Mouse (Mus musculus) CH12.LX (cell line): ENCODE results near the gene Ap2s1. TPM values are rescaled to one million over a fixed set of nuclear protein-coding genes. Genes with fewer than 3 reads are reported as not detected.

Experiments
- DNase-seq: peaks from one replicate; pipeline ENCODE4 v3.0.0-alpha.2; 2013; ENCODE audit errors: extremely low read depth
- H3K27ac ChIP-seq: 2 replicates; pipeline ENCODE4 v1.5.1; 2012; ENCODE audit warnings: low read depth, mild to moderate bottlenecking, control low read depth, moderate library complexity; ENCODE audit not compliant: insufficient read depth
- H3K27me3 ChIP-seq: replicated peaks from 2 replicates; pipeline ENCODE3; 2012; ENCODE audit warnings: inconsistent platforms
- H3K36me3 ChIP-seq, 2 experiments: replicated peaks in 1 of 2; 2 replicates each; pipeline versions ENCODE3 to v1.6.1; 2012; ENCODE audit warnings: inconsistent platforms in 1 of 2, low read length in 1 of 2, mild to moderate bottlenecking in 1 of 2, mixed read lengths in 1 of 2, moderate library complexity in 1 of 2; ENCODE audit not compliant: control insufficient read depth in 1 of 2, insufficient read depth in 1 of 2
- H3K4me1 ChIP-seq, 2 experiments: 2 replicates each; pipeline ENCODE4 v1.6.1; 2012; ENCODE audit warnings: inconsistent platforms in 1 of 2, moderate library complexity in 1 of 2; ENCODE audit not compliant: insufficient read depth in 2 of 2, control insufficient read depth in 1 of 2
- H3K4me2 ChIP-seq: 2 replicates; pipeline ENCODE4 v1.6.1; 2012; ENCODE audit warnings: low read depth, mild to moderate bottlenecking, control low read depth; ENCODE audit not compliant: poor library complexity, insufficient read depth, severe bottlenecking
- H3K4me3 ChIP-seq, 3 experiments: fragments of 150-350 bp in 1 of 3; sonication (generic) in 1 of 3; replicated peaks in 1 of 3; 2 replicates each; pipeline versions ENCODE3 to v1.5.1; 2011 to 2012; ENCODE audit warnings: low read depth in 2 of 3, low read length in 2 of 3, mild to moderate bottlenecking in 2 of 3, moderate library complexity in 2 of 3, control low read depth in 1 of 3, improper control_type of control experiment in 1 of 3, inconsistent platforms in 1 of 3, mixed read lengths in 1 of 3; ENCODE audit not compliant: poor library complexity in 1 of 3
- H3K79me2 ChIP-seq: replicated peaks from 2 replicates; pipeline ENCODE4 v1.6.1; 2012; ENCODE audit warnings: mild to moderate bottlenecking, moderate library complexity; ENCODE audit not compliant: control insufficient read depth, poor library complexity, insufficient read depth, severe bottlenecking; ENCODE audit errors: extremely low read depth
- H3K9ac ChIP-seq: 2 replicates; pipeline ENCODE4 v1.6.1; 2012; ENCODE audit warnings: low read depth, mild to moderate bottlenecking, control low read depth, moderate library complexity; ENCODE audit not compliant: insufficient read depth
- H3K9me3 ChIP-seq: replicated peaks from 2 replicates; pipeline ENCODE3; 2012; ENCODE audit warnings: low read length, inconsistent platforms, mixed read lengths
- BHLHE40 ChIP-seq: IDR thresholded peaks from 2 replicates; pipeline ENCODE4 v1.6.1; 2011; ENCODE audit warnings: mild to moderate bottlenecking, low read depth, low read length, improper control_type of control experiment
- CHD1 ChIP-seq: IDR thresholded peaks from 2 replicates; pipeline ENCODE4 v1.6.1; 2012; ENCODE audit warnings: low read depth, low read length, improper control_type of control experiment, inconsistent platforms
- CHD2 ChIP-seq: IDR thresholded peaks from 2 replicates; pipeline ENCODE4 v1.6.1; 2011; ENCODE audit warnings: low read length, improper control_type of control experiment
- E2F4 ChIP-seq: IDR thresholded peaks from 2 replicates; pipeline ENCODE4 v1.6.1; 2011; ENCODE audit warnings: low read depth, low read length, improper control_type of control experiment; ENCODE audit not compliant: insufficient replicate concordance
- ELF1 ChIP-seq: IDR thresholded peaks from 2 replicates; pipeline ENCODE4 v1.6.1; 2014; ENCODE audit warnings: low read depth, mild to moderate bottlenecking, inconsistent platforms, low read length, improper control_type of control experiment
- ETS1 ChIP-seq: conservative IDR thresholded peaks from 2 replicates; pipeline ENCODE4 v1.6.1; 2012; ENCODE audit warnings: low read depth, mild to moderate bottlenecking, inconsistent platforms, low read length, improper control_type of control experiment, moderate library complexity
- GABPA ChIP-seq: IDR thresholded peaks from 2 replicates; pipeline ENCODE4 v1.6.1; 2012; ENCODE audit warnings: low read depth, low read length, improper control_type of control experiment, inconsistent platforms; ENCODE audit not compliant: insufficient replicate concordance
- HCFC1 ChIP-seq: IDR thresholded peaks from 2 replicates; pipeline ENCODE4 v1.6.1; 2012; ENCODE audit warnings: low read depth, mild to moderate bottlenecking, inconsistent platforms, low read length, improper control_type of control experiment
- IRF4 ChIP-seq: IDR thresholded peaks from 2 replicates; pipeline ENCODE4 v1.6.1; 2014; ENCODE audit warnings: low read depth, mild to moderate bottlenecking, inconsistent platforms, low read length, improper control_type of control experiment
- JUN ChIP-seq: IDR thresholded peaks from 2 replicates; pipeline ENCODE4 v1.6.1; 2011; ENCODE audit warnings: low read depth, mild to moderate bottlenecking, low read length, improper control_type of control experiment, moderate library complexity; ENCODE audit not compliant: insufficient read depth
- JUND ChIP-seq: conservative IDR thresholded peaks from 2 replicates; pipeline ENCODE4 v1.6.1; 2011; ENCODE audit warnings: low read depth, low read length, improper control_type of control experiment
- KAT2A ChIP-seq: IDR thresholded peaks from 2 replicates; pipeline ENCODE4 v1.6.1; 2012; ENCODE audit warnings: low read length, improper control_type of control experiment, inconsistent platforms; ENCODE audit not compliant: insufficient replicate concordance
- MAFK ChIP-seq: IDR thresholded peaks from 2 replicates; pipeline ENCODE4 v1.6.1; 2011; ENCODE audit warnings: low read length, improper control_type of control experiment; ENCODE audit not compliant: insufficient replicate concordance
- MAZ ChIP-seq: IDR thresholded peaks from 2 replicates; pipeline ENCODE4 v1.6.1; 2012; ENCODE audit warnings: low read depth, mild to moderate bottlenecking, inconsistent platforms, low read length, improper control_type of control experiment, moderate library complexity
- MEF2A ChIP-seq: IDR thresholded peaks from 2 replicates; pipeline ENCODE4 v1.6.1; 2014; ENCODE audit warnings: low read depth, mild to moderate bottlenecking, inconsistent platforms, low read length, improper control_type of control experiment, borderline replicate concordance
- MXI1 ChIP-seq: IDR thresholded peaks from 2 replicates; pipeline ENCODE4 v1.6.1; 2011; ENCODE audit warnings: mild to moderate bottlenecking, low read depth, low read length, improper control_type of control experiment
- MYC ChIP-seq: IDR thresholded peaks from 2 replicates; pipeline ENCODE4 v1.6.1; 2011; ENCODE audit warnings: low read depth, mild to moderate bottlenecking, improper control_type of control experiment, low read length
- NELFE ChIP-seq: IDR thresholded peaks from 2 replicates; pipeline ENCODE4 v1.6.1; 2011; ENCODE audit warnings: low read depth, low read length, improper control_type of control experiment
- NRF1 ChIP-seq: IDR thresholded peaks from 2 replicates; pipeline ENCODE4 v1.6.1; 2014; ENCODE audit warnings: low read depth, mild to moderate bottlenecking, inconsistent platforms, low read length, improper control_type of control experiment, moderate library complexity
- PAX5 ChIP-seq: IDR thresholded peaks from 2 replicates; pipeline ENCODE4 v1.6.1; 2012; ENCODE audit warnings: low read length, inconsistent platforms, mixed read lengths
- POLR2A ChIP-seq: IDR thresholded peaks from 2 replicates; pipeline ENCODE4 v1.6.1; 2011; ENCODE audit warnings: low read depth, mild to moderate bottlenecking, improper control_type of control experiment, low read length
- POLR2AphosphoS2 ChIP-seq: IDR thresholded peaks from 2 replicates; pipeline ENCODE4 v1.6.1; 2011; ENCODE audit warnings: low read depth, low read length, improper control_type of control experiment
- RCOR1 ChIP-seq: conservative IDR thresholded peaks from 2 replicates; pipeline ENCODE4 v1.6.1; 2012; ENCODE audit warnings: low read depth, mild to moderate bottlenecking, inconsistent platforms, low read length, improper control_type of control experiment
- SIN3A ChIP-seq: IDR thresholded peaks from 2 replicates; pipeline ENCODE4 v1.6.1; 2012; ENCODE audit warnings: low read length, improper control_type of control experiment, inconsistent platforms
- SMC3 ChIP-seq: IDR thresholded peaks from 2 replicates; pipeline ENCODE4 v1.6.1; 2011; ENCODE audit warnings: low read depth, low read length, improper control_type of control experiment
- UBTF ChIP-seq: IDR thresholded peaks from 2 replicates; pipeline ENCODE4 v1.6.1; 2012; ENCODE audit warnings: low read depth, mild to moderate bottlenecking, inconsistent platforms, low read length, improper control_type of control experiment, moderate library complexity
- USF2 ChIP-seq: conservative IDR thresholded peaks from 2 replicates; pipeline ENCODE4 v1.6.1; 2011; ENCODE audit warnings: low read depth, low read length, improper control_type of control experiment
- ZC3H11A ChIP-seq: IDR thresholded peaks from 2 replicates; pipeline ENCODE4 v1.6.1; 2012; ENCODE audit warnings: low read depth, mild to moderate bottlenecking, inconsistent platforms, low read length, improper control_type of control experiment
- ZKSCAN1 ChIP-seq: IDR thresholded peaks from 2 replicates; pipeline ENCODE4 v1.6.1; 2012; ENCODE audit warnings: low read depth, inconsistent platforms, low read length, improper control_type of control experiment, borderline replicate concordance
- ZMIZ1 ChIP-seq: IDR thresholded peaks from 2 replicates; pipeline ENCODE4 v1.6.1; 2012; ENCODE audit warnings: low read depth, mild to moderate bottlenecking, inconsistent platforms, low read length, improper control_type of control experiment
- dilution Hi-C: fragments of 300-500 bp; cut with MboI; formaldehyde crosslinking; loops from 2 replicates; pipeline ENCODE4 v1.14.3; 2020; ENCODE audit warnings: low sequenced_read_pairs; ENCODE audit not compliant: extremely low pct_unique_long_range_greater_than_20kb, extremely low pct_ligation_motif_present
- in situ Hi-C: fragments of 300-500 bp; cut with MboI; formaldehyde crosslinking; loops from 3 replicates; pipeline ENCODE4 v1.14.3; 2019; ENCODE audit warnings: low sequenced_read_pairs, low pct_ligation_motif_present, low pct_unique_long_range_greater_than_20kb, mixed read lengths
- polyA plus RNA-seq: library from polyadenylated mRNA; unstranded; fragments of >175 nt; gene quantifications from 2 replicates; pipeline ENCODE4 v1.2.1, GENCODE M21; 2012; ENCODE audit warnings: low read depth; ENCODE audit not compliant: insufficient read length
- total RNA-seq, 2 experiments: library from RNA; depleted of rRNA; stranded (reverse); fragments of 300-350 nt in 1 of 2; fragments of >200 nt in 1 of 2; gene quantifications; 2 replicates each; pipeline ENCODE4 v1.2.3; 2012 to 2014

The Ap2s1 gene
- total and polyA plus RNA-seq, 3 experiments = 180 to 232 (median 202) TPM

- Histone ChIP-seq H3K36me3 (peaks cover 17 to 35% of the 10 kb centered on the region in 2 experiments), H3K27me3 (no peaks in the 10 kb centered on the region), H3K9ac (peak overlapping the region; percentile 74), H3K4me2 (peak overlapping the region; percentile 68), H3K79me2 (peaks cover 56% of the 10 kb centered on the region), H3K9me3 (no peaks in the 10 kb centered on the region), H3K4me3 (peak overlapping the region; percentile 76 to 99 (median 79)), H3K27ac (peak overlapping the region; percentile 84), H3K4me1 (peaks cover 7 to 36% of the 10 kb centered on the region in 2 experiments)
- no peak for DNase-seq
- TF ChIP-seq ZMIZ1 (0 out of 2 replicates have a peak, but pooled peaks have one; percentile 17), ZKSCAN1 (no peak)
- in situ Hi-C loops (loop anchor here (5.0 to 25.0 kb wide), 2 partner anchors 37 to 847 kb away; partner anchors contain the start of gene Nop53), dilution Hi-C loops (no loop called here)
These were observed 45.7 kb downstream of the Ap2s1 start for GRCm38 (mm10) chr7:16783758-16784415.

- in situ Hi-C loops = loop anchor here (5.0 to 25.0 kb wide), 2 partner anchors 37 to 847 kb away; partner anchors contain the start of gene Nop53
- Histone ChIP-seq H3K4me2 (peak overlapping the region; percentile 68), H3K9ac (peak overlapping the region; percentile 74), H3K9me3 (no peaks in the 10 kb centered on the region), H3K79me2 (peaks cover 56% of the 10 kb centered on the region), H3K27ac (peak overlapping the region; percentile 84), H3K27me3 (no peaks in the 10 kb centered on the region), H3K4me3 (peak overlapping the region; percentile 76 to 99 (median 79)), H3K4me1 (peaks cover 7 to 43% of the 10 kb centered on the region in 2 experiments), H3K36me3 (peaks cover 21 to 42% of the 10 kb centered on the region in 2 experiments)
- dilution Hi-C loops = no loop called here
- peak; percentile 84 for DNase-seq
- TF ChIP-seq UBTF = no peak
- peak; percentile 74; the same call in 1 of the 2 replicates for TF ChIP-seq ZMIZ1
- no peak for TF ChIP-seq CHD1
- TF ChIP-seq NRF1 = peak; percentile 66
- TF ChIP-seq SMC3 = no peak
- TF ChIP-seq IRF4 = peak; percentile 76; the same call in 1 of the 2 replicates
- peak; percentile 85 for TF ChIP-seq SIN3A
- no peak for TF ChIP-seq RCOR1
- peak; percentile 85 for TF ChIP-seq POLR2AphosphoS2
- TF ChIP-seq CHD2 = no peak
- TF ChIP-seq ZC3H11A = no peak
- TF ChIP-seq MYC = peak; percentile 95
- peak; percentile 25; the same call in 1 of the 2 replicates for TF ChIP-seq NELFE
- no peak for TF ChIP-seq E2F4
- peak; percentile 86 for TF ChIP-seq MXI1
- TF ChIP-seq MEF2A = peak; percentile 48; the same call in 1 of the 2 replicates
- TF ChIP-seq PAX5 = no peak
- TF ChIP-seq JUND = no peak
- peak; percentile 62 for TF ChIP-seq ETS1
- TF ChIP-seq MAZ = no peak
- peak; percentile 61 for TF ChIP-seq POLR2A
- peak; percentile 62 for TF ChIP-seq HCFC1
- TF ChIP-seq ELF1 = peak; percentile 59
- TF ChIP-seq KAT2A = peak; percentile 47; the same call in 1 of the 2 replicates
- TF ChIP-seq BHLHE40 = peak; percentile 98
- TF ChIP-seq JUN = no peak
- no peak for TF ChIP-seq MAFK
- TF ChIP-seq GABPA = no peak
- TF ChIP-seq USF2 = no peak
These were observed 46.3 kb downstream of the Ap2s1 start for GRCm38 (mm10) chr7:16784498-16784976.
